Mouse (Mus musculus): ENCODE results near the gene Rere.

The Rere gene

DNA sequence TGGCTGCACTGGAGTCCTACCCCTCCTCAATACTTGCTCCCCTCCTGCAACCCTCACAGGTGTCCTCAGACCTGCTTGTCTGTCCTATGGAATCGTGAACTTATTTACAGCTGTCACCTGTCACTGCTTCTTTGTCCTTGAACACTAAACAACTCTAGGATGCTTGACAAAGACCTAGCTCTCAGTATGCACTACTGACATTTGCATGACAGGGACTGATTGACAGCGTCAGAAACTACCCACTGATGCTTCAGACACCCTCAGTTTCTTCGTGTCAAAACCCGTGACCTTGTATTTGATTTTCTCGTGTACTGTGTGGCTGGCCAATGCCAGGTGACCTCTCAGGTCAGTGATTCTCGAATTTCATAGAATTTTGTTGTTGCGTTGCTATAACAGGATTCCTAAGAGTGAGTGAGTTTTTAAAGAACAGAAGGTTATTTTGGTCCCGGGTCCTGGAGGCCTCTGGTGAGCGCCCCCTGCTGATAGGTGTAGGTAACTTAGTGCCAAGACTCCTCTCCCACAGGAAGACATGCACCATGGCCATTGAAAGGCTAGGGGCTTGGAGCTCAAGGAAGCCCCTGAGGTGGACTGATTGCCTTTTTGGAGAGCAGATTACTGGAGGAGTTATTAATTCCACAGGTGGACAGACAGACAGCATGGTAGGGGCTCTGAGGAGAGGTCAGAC, 378.6 kb downstream of the Rere start:
- no peak for DNase-seq (ENCODE audit: low read depth, low spot score)

DNA sequence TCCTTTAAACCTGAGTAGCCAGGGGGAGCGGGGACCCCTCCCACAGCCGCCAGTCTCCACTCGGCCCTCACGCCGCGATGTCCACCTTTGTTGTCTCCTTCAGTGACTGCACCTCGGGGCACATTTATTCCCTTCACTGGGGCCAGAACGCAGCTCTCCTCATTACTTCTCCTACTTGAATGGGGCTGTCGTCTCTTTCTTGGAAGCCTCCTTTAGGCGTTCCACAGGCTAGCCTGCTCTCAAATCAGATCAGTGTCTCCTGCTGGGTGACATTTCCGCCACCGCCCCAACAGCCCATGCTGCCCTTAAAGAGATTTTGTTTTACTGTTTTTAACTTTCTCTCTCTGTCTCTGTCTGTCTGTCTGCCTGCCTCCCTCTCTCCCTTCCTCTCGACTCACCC, 380.4 kb downstream of the Rere start:
- DNase-seq (ENCODE audit: low read depth, low spot score) = no peak

GRCm38 (mm10) chr4:150663192-150663591, 381.7 kb downstream of the Rere start:
- no peak for DNase-seq (ENCODE audit: low read depth, low spot score)

DNA sequence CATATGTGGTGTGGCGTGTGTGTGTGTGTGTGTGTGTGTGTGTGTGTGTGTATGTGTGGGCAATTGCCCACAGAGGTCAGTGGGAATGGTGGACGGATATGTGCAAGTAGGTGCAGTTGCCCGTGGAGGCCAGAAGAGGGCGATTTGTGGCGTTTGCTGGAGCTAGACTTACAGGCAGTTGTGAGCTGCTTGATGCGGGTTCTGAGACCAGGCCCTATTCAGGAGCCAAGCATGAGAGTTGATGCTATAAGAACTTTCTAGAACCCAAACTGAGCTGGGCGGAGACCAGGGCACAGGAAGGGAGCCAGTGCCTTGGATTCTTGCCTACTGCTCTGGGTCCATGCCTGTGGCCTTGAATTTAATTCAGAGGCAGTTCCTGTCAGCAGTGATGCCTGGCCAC, 383.3 kb downstream of the Rere start:
- DNase-seq (ENCODE audit: low read depth, low spot score) = no peak

DNA sequence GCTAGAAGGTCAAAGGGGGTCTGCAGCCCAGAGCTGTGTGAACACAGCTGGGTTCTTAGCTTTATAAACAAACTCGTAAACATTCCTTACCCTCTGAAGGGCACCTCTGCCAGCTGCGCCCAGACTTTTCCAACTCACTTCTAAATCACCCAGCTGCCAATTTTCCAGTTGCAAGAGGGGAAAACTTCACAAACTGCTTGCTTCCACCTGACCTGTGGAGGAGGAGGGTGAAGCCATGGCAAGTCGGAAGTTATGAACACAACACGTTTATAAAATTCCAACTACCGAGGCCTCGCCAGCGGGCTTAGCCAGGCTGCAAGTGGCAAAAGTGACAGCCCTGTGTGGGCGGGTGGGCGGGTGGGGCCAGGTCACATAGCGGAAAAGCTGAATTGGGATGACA, 384.4 kb downstream of the Rere start:
- no peak for DNase-seq (ENCODE audit: low read depth, low spot score)
